Mouse (Mus musculus) liver, adult 2 months (tissue): ENCODE results near the gene Nos1ap. TPM values are rescaled to one million over a fixed set of nuclear protein-coding genes. Genes with fewer than 3 reads are reported as not detected.

Experiments
- DNase-seq: peaks from one replicate; pipeline ENCODE4 v3.0.0-alpha.2; 2011; ENCODE audit warnings: low read depth, low spot score; ENCODE audit errors: extremely low read depth
- H3K27ac ChIP-seq: fragments of 200-500 bp; replicated peaks from 2 replicates; pipeline ENCODE4 v1.5.1; 2012; ENCODE audit warnings: low read depth, mild to moderate bottlenecking, control low read depth, inconsistent platforms, low read length; ENCODE audit not compliant: insufficient read depth
- H3K27me3 ChIP-seq: fragments of 200-500 bp; 2 replicates; pipeline ENCODE4 v1.6.1; 2012; ENCODE audit warnings: mild to moderate bottlenecking, moderate library complexity, low read length, inconsistent platforms; ENCODE audit not compliant: control insufficient read depth, insufficient read depth
- H3K36me3 ChIP-seq: fragments of 200-500 bp; 2 replicates; pipeline ENCODE4 v1.6.1; 2012; ENCODE audit warnings: low read length, inconsistent platforms; ENCODE audit not compliant: control insufficient read depth, insufficient read depth
- H3K4me1 ChIP-seq: fragments of 200-500 bp; 2 replicates; pipeline ENCODE4 v1.6.1; 2011; ENCODE audit warnings: low read length; ENCODE audit not compliant: control insufficient read depth, insufficient read depth
- H3K4me3 ChIP-seq: fragments of 200-500 bp; 2 replicates; pipeline ENCODE4 v1.5.1; 2011; ENCODE audit warnings: low read depth, mild to moderate bottlenecking, control low read depth, low read length, moderate library complexity; ENCODE audit not compliant: insufficient read depth
- H3K79me2 ChIP-seq: fragments of 200-500 bp; 2 replicates; pipeline ENCODE4 v1.6.1; 2012; ENCODE audit warnings: inconsistent platforms, mild to moderate bottlenecking, low read length, moderate library complexity; ENCODE audit not compliant: control insufficient read depth, insufficient read depth
- H3K9ac ChIP-seq: fragments of 200-500 bp; 2 replicates; pipeline ENCODE4 v1.6.1; 2012; ENCODE audit warnings: low read depth, mild to moderate bottlenecking, control low read depth, inconsistent platforms, low read length
- CTCF ChIP-seq: fragments of 200-500 bp; IDR thresholded peaks from 2 replicates; pipeline ENCODE4 v1.5.1; 2011; ENCODE audit warnings: low read depth, low read length, control low read depth
- POLR2A ChIP-seq: fragments of 200-500 bp; IDR thresholded peaks from 2 replicates; pipeline ENCODE4 v1.6.1; 2011; ENCODE audit warnings: low read length, control low read depth; ENCODE audit not compliant: insufficient read depth; ENCODE audit errors: extremely low read depth
- WGBS: fragments of 180-500 bp; shearing (Covaris S2); methylation state at CpG from one replicate; pipeline ENCODE4 v1.1.7; 2018; 5-methylcytosine and 5-hydroxymethylcytosine counted together
- polyA plus RNA-seq: library from polyadenylated mRNA; depleted of rRNA; stranded (reverse); fragments of >200 nt; gene quantifications from 2 replicates; pipeline ENCODE4 v1.2.3, GENCODE M21; 2012
- total RNA-seq: library from RNA; depleted of rRNA; stranded (reverse); fragments of >200 nt; gene quantifications from 2 replicates; pipeline ENCODE4 v1.2.3, GENCODE M21; 2014

Nos1ap gene
- total and polyA plus RNA-seq, 2 experiments: 1.8 to 3.1 TPM

GRCm38 (mm10) chr1:170495538-170496183 lies 94.0 kb downstream of the Nos1ap start:
- DNase-seq: peak; percentile 91

GRCm38 (mm10) chr1:170492527-170492926 lies 97.1 kb downstream of the Nos1ap start:
- no peaks in the 10 kb centered on the region for H3K36me3 ChIP-seq
- DNase-seq: no peak
- H3K27me3 ChIP-seq: no peaks in the 10 kb centered on the region
- peaks cover 10% of the 10 kb centered on the region for H3K4me1 ChIP-seq
- no peak overlapping the region for H3K9ac ChIP-seq
- H3K27ac ChIP-seq: no peak overlapping the region
- TF ChIP-seq CTCF: no peak
- TF ChIP-seq POLR2A: no peak
- WGBS: 68% methylated on average over 2 of the region's 2 CpGs
- H3K79me2 ChIP-seq: peaks cover 7% of the 10 kb centered on the region; the same call in 1 of the 2 replicates
- H3K4me3 ChIP-seq: no peak overlapping the region

More at GRCm38 (mm10) chr1:170495538-170496183, 94.0 kb downstream of the Nos1ap start:
- no peak for TF ChIP-seq POLR2A
- no peak for TF ChIP-seq CTCF
- peaks cover 11% of the 10 kb centered on the region for H3K4me1 ChIP-seq
- H3K36me3 ChIP-seq: no peaks in the 10 kb centered on the region
- WGBS: 21% methylated on average over 13 of the region's 13 CpGs
- H3K9ac ChIP-seq: no peak overlapping the region
- H3K4me3 ChIP-seq: no peak overlapping the region
- H3K27ac ChIP-seq: peak overlapping the region; percentile 5
- H3K79me2 ChIP-seq: peaks cover 10% of the 10 kb centered on the region; the same call in 1 of the 2 replicates
- H3K27me3 ChIP-seq: no peaks in the 10 kb centered on the region

GRCm38 (mm10) chr1:170492027-170492426 lies 97.6 kb downstream of the Nos1ap start:
- 83% methylated on average over 4 of the region's 4 CpGs for WGBS
- peaks cover 10% of the 10 kb centered on the region for H3K4me1 ChIP-seq
- H3K27me3 ChIP-seq: no peaks in the 10 kb centered on the region
- H3K36me3 ChIP-seq: no peaks in the 10 kb centered on the region
- H3K4me3 ChIP-seq: no peak overlapping the region
- DNase-seq: no peak
- no peak overlapping the region for H3K9ac ChIP-seq
- no peak for TF ChIP-seq CTCF
- no peak for TF ChIP-seq POLR2A
- H3K27ac ChIP-seq: no peak overlapping the region
- peaks cover 8% of the 10 kb centered on the region; the same call in 1 of the 2 replicates for H3K79me2 ChIP-seq

- 92% methylated on average over 7 of the region's 7 CpGs for WGBS
- no peak for TF ChIP-seq POLR2A
- TF ChIP-seq CTCF: no peak
- no peak overlapping the region for H3K4me3 ChIP-seq
These were observed 99.7 kb downstream of the Nos1ap start for GRCm38 (mm10) chr1:170489936-170490335.

GRCm38 (mm10) chr1:170489450-170489849 lies 100.2 kb downstream of the Nos1ap start:
- Histone ChIP-seq H3K27ac (no peak overlapping the region), H3K9ac (no peak overlapping the region), H3K27me3 (no peaks in the 10 kb centered on the region), H3K36me3 (no peaks in the 10 kb centered on the region), H3K4me3 (no peak overlapping the region), H3K4me1 (peaks cover 11% of the 10 kb centered on the region), H3K79me2 (peaks cover 11% of the 10 kb centered on the region; the same call in 1 of the 2 replicates)
- peak; percentile 49 for DNase-seq
- WGBS: 58% methylated on average over 6 of the region's 6 CpGs
- TF ChIP-seq CTCF: no peak
- TF ChIP-seq POLR2A: no peak

More at GRCm38 (mm10) chr1:170489936-170490335, 99.7 kb downstream of the Nos1ap start:
- H3K9ac ChIP-seq: no peak overlapping the region
- H3K36me3 ChIP-seq: no peaks in the 10 kb centered on the region
- peaks cover 8% of the 10 kb centered on the region for H3K4me1 ChIP-seq
- H3K27me3 ChIP-seq: no peaks in the 10 kb centered on the region
- DNase-seq: no peak
- peaks cover 8% of the 10 kb centered on the region; the same call in 1 of the 2 replicates for H3K79me2 ChIP-seq
- no peak overlapping the region for H3K27ac ChIP-seq

GRCm38 (mm10) chr1:170485119-170485518 lies 104.5 kb downstream of the Nos1ap start:
- H3K4me3 ChIP-seq: no peak overlapping the region
- H3K36me3 ChIP-seq: no peaks in the 10 kb centered on the region
- no peak overlapping the region for H3K27ac ChIP-seq
- no peak overlapping the region for H3K9ac ChIP-seq
- 20% methylated on average over 4 of the region's 4 CpGs for WGBS
- no peak for DNase-seq
- peaks cover 7% of the 10 kb centered on the region for H3K4me1 ChIP-seq
- TF ChIP-seq CTCF (no peak), POLR2A (no peak)
- H3K27me3 ChIP-seq: no peaks in the 10 kb centered on the region
- H3K79me2 ChIP-seq: peaks cover 17% of the 10 kb centered on the region; the same call in 1 of the 2 replicates
